Mouse (Mus musculus) small intestine, adult 2 months (tissue): ENCODE measurements around the gene Pank4. TPM values are rescaled to one million over a fixed set of nuclear protein-coding genes. Genes with fewer than 3 reads are reported as not detected.

Experiments
- H3K27ac ChIP-seq: fragments of 200-500 bp; 2 replicates; pipeline ENCODE4 v1.5.1; 2012; ENCODE audit warnings: low read depth, low read length, control low read depth, inconsistent platforms; ENCODE audit not compliant: insufficient read depth
- H3K27me3 ChIP-seq: fragments of 200-500 bp; 2 replicates; pipeline ENCODE4 v1.6.1; 2012; ENCODE audit warnings: mild to moderate bottlenecking, moderate library complexity, low read length, inconsistent platforms; ENCODE audit not compliant: control insufficient read depth, insufficient read depth
- H3K36me3 ChIP-seq: fragments of 200-500 bp; 2 replicates; pipeline ENCODE4 v1.6.1; 2012; ENCODE audit warnings: mild to moderate bottlenecking, low read length, control low read depth, inconsistent platforms; ENCODE audit not compliant: control insufficient read depth, insufficient read depth
- H3K4me1 ChIP-seq: fragments of 200-500 bp; 2 replicates; pipeline ENCODE4 v1.6.1; 2012; ENCODE audit warnings: low read length, inconsistent platforms, mixed read lengths; ENCODE audit not compliant: control insufficient read depth, insufficient read depth, insufficient read length
- H3K4me3 ChIP-seq: fragments of 200-500 bp; 2 replicates; pipeline ENCODE4 v1.5.1; 2012; ENCODE audit warnings: low read depth, mild to moderate bottlenecking, control low read depth, inconsistent platforms, low read length, moderate library complexity
- CTCF ChIP-seq: fragments of 200-500 bp; IDR thresholded peaks from 2 replicates; pipeline ENCODE4 v1.5.1; 2012; ENCODE audit warnings: low read depth, mild to moderate bottlenecking, control low read depth, inconsistent platforms, low read length, moderate library complexity, mixed read lengths; ENCODE audit not compliant: insufficient replicate concordance, insufficient read length; ENCODE audit errors: extremely low read depth
- POLR2A ChIP-seq: fragments of 200-500 bp; IDR thresholded peaks from 2 replicates; pipeline ENCODE4 v1.6.1; 2012; ENCODE audit warnings: low read depth, mild to moderate bottlenecking, control low read depth, inconsistent platforms, low read length, moderate library complexity
- WGBS: fragments of 180-500 bp; shearing (Covaris S2); methylation state at CpG from one replicate; pipeline ENCODE4 v1.1.7; 2018; 5-methylcytosine and 5-hydroxymethylcytosine counted together
- polyA plus RNA-seq: library from polyadenylated mRNA; depleted of rRNA; stranded (reverse); fragments of >200 nt; gene quantifications from 2 replicates; pipeline ENCODE4 v1.2.3, GENCODE M21; 2012

The Pank4 gene
- polyA plus RNA-seq, 1 experiment: 36.1 TPM

DNA sequence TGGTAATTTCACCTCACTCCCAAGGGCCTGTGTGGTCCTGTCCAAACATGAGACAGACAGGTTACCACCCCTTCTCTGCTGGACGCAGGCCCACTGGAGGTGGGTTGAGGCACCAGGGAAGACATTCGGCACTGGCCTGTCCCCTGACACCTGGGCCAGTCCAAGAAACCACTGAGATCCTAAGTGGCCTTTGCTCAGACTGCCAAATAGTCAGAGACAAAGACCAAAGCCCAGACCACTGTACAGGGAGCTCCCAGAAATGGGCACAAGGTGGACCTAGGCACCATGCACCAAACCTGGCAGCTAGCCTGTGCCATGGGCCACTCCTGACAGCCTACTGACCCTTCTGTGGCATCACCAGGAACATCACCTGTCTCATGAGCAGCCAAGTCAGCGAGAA lies 45.3 kb downstream of the Pank4 start:
- H3K27me3 ChIP-seq: no peaks in the 10 kb centered on the region
- no peak for TF ChIP-seq POLR2A
- no peak overlapping the region for H3K4me3 ChIP-seq
- H3K4me1 ChIP-seq: no peaks in the 10 kb centered on the region
- H3K27ac ChIP-seq: no peak overlapping the region
- WGBS: 81% methylated on average over 3 of the region's 3 CpGs
- H3K36me3 ChIP-seq: no peaks in the 10 kb centered on the region; the same call in 1 of the 2 replicates

- Histone ChIP-seq H3K27me3 (no peaks in the 10 kb centered on the region), H3K4me3 (no peak overlapping the region), H3K36me3 (no peaks in the 10 kb centered on the region; the same call in 1 of the 2 replicates), H3K4me1 (no peaks in the 10 kb centered on the region; the same call in 1 of the 2 replicates), H3K27ac (no peak overlapping the region)
- 84% methylated on average over 5 of the region's 5 CpGs for WGBS
- TF ChIP-seq CTCF: no peak
- TF ChIP-seq POLR2A: no peak
Observed at GRCm38 (mm10) chr4:155010870-155011269, 46.9 kb downstream of the Pank4 start.

DNA sequence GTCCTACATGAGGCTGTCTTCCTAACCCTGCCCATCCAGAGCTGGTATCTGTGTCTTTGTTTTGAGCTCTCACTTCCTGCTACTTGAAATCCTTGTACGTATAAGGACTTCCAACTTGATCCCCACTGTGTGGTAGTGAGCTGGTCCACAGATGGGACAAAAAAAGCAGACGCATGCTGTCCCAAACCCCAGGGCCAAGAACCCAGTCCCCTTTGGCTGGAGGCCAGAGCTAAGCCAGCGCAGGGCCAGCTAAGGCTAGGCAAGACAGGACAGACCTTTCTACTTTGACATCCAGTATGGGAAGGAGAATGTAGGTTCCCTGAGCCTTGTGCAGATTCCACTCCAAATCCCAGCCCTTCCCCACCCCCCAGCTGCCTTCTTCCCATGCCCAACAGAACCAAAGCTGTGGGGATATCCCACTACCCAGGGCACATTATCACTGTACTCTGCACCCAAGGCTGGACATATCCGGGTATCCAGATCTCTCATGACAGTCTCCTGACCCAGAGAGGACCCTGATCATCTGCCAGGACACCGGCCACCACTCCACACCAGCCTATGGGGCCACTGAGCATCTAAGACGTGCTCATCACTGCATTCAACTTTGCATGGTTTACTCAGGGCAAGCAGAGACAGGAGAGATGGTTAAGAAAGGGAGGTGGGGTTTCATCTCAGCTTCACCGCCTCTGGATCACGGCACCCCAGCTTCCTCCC lies 47.5 kb downstream of the Pank4 start:
- no peaks in the 10 kb centered on the region; the same call in 1 of the 2 replicates for H3K36me3 ChIP-seq
- WGBS: 90% methylated on average over 8 of the region's 8 CpGs
- no peak for TF ChIP-seq CTCF
- TF ChIP-seq POLR2A: no peak

DNA sequence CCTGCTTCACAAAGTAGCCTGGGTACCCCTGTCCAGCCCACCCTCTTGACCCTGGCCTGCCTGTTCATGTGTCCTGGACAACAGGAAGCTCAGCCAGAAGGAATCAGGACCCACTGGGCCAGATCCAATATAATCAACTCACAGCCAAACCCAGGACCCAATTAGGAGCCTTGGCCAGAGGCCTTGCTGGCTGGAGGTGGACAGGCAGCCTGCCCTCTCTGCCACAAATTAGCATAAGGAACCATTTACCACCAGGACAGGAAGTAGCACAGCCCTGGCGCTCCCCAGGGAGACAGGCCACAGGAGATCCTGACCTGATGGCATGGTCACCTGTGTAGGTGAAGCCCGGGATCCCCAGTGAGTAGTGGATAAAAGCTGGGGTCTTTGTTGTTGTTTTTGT lies 48.2 kb downstream of the Pank4 start:
- WGBS: 80% methylated on average over 2 of the region's 2 CpGs
- H3K4me3 ChIP-seq: no peak overlapping the region
- H3K36me3 ChIP-seq: no peaks in the 10 kb centered on the region; the same call in 1 of the 2 replicates
- H3K4me1 ChIP-seq: no peaks in the 10 kb centered on the region; the same call in 1 of the 2 replicates
- H3K27me3 ChIP-seq: no peaks in the 10 kb centered on the region
- H3K27ac ChIP-seq: no peak overlapping the region
- TF ChIP-seq CTCF (no peak), POLR2A (no peak)

More for the DNA sequence above, 47.5 kb downstream of the Pank4 start:
- Histone ChIP-seq H3K27me3 (no peaks in the 10 kb centered on the region), H3K4me3 (no peak overlapping the region), H3K27ac (no peak overlapping the region), H3K4me1 (no peaks in the 10 kb centered on the region; the same call in 1 of the 2 replicates)

GRCm38 (mm10) chr4:155012788-155013187 lies 48.9 kb downstream of the Pank4 start:
- WGBS: 12% methylated on average over 4 of the region's 4 CpGs
- Histone ChIP-seq H3K27ac (no peak overlapping the region), H3K4me1 (no peaks in the 10 kb centered on the region; the same call in 1 of the 2 replicates), H3K36me3 (no peaks in the 10 kb centered on the region; the same call in 1 of the 2 replicates), H3K4me3 (no peak overlapping the region), H3K27me3 (no peaks in the 10 kb centered on the region)
- TF ChIP-seq POLR2A (no peak), CTCF (peak; percentile 77)

DNA sequence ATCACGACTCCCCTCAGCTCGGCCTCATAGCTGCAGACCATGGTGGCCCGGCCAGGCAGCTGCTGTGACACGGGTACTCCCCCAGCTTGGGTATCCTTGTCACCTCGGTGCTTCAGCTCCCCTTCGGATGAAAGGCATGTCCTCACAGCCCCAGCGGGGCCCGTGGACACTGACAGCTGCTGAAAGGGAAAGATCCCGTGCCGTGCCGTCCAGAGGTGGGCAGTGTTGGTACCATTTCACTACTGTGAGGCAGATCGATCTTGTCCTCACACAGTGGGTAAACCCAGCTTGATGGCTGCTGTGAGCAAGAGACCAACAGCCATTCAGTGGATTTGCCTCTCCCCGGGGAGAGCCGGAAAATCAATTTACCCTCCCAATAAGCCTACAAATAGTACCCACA lies 50.3 kb downstream of the Pank4 start:
- Histone ChIP-seq H3K4me3 (no peak overlapping the region), H3K27ac (no peak overlapping the region), H3K27me3 (no peaks in the 10 kb centered on the region), H3K36me3 (no peaks in the 10 kb centered on the region), H3K4me1 (peaks cover 2% of the 10 kb centered on the region)
- 76% methylated on average over 14 of the region's 14 CpGs for WGBS
- TF ChIP-seq CTCF (no peak), POLR2A (no peak)

- 80% methylated on average over 12 of the region's 12 CpGs for WGBS
- Histone ChIP-seq H3K4me1 (peaks cover 5% of the 10 kb centered on the region), H3K36me3 (no peaks in the 10 kb centered on the region), H3K27me3 (no peaks in the 10 kb centered on the region), H3K27ac (no peak overlapping the region), H3K4me3 (no peak overlapping the region)
- TF ChIP-seq POLR2A (no peak), CTCF (no peak)
Observed at GRCm38 (mm10) chr4:155014791-155015190, 50.9 kb downstream of the Pank4 start.
